Mouse (Mus musculus) layer of hippocampus, postnatal 14 days (tissue): Measurements from ENCODE around the gene Msrb1. TPM values are rescaled to one million over a fixed set of nuclear protein-coding genes. Genes with fewer than 3 reads are reported as not detected.

ENCODE experiments used
- total RNA-seq, 2 experiments: library from RNA; stranded (reverse); gene quantifications; 2 replicates each; pipeline ENCODE4 v1.2.3; 2021

Gene Msrb1
- total RNA-seq, 2 experiments from 2014 or later = 44.4 to 51.2 TPM

Other genes with a start within 250 kb of the Msrb1 start
- gene Caskin1, start 248.0 kb upstream of the Msrb1 start, total RNA-seq = 100 to 1,000 TPM; 155 to 161 TPM
- gene Traf7, start 208.7 kb upstream of the Msrb1 start, total RNA-seq = 10 to 100 TPM; 93.6 to 96.0 TPM
- gene Rab26, start 202.4 kb upstream of the Msrb1 start, total RNA-seq = 10 to 100 TPM; 60.1 to 69.3 TPM
- gene Pkd1, start 186.8 kb upstream of the Msrb1 start, total RNA-seq = 10 to 100 TPM; 71.1 to 85.9 TPM
- gene Tsc2, start 104.0 kb upstream of the Msrb1 start, total RNA-seq = 100 to 1,000 TPM; 160 to 162 TPM
- gene Nthl1, start 104.0 kb upstream of the Msrb1 start, total RNA-seq = 1 to 10 TPM; 3.9 to 5.3 TPM
- 10 to 100 TPM; 47.9 to 52.4 TPM for gene Slc9a3r2, start 86.3 kb upstream of the Msrb1 start, total RNA-seq
- 1 to 10 TPM; 3.7 to 3.9 TPM for gene Npw, start 78.2 kb upstream of the Msrb1 start, total RNA-seq
- gene Zfp598, start 67.0 kb upstream of the Msrb1 start, total RNA-seq = 10 to 100 TPM; 36.5 to 40.7 TPM
- gene Syngr3, start 46.7 kb upstream of the Msrb1 start, total RNA-seq = 100 to 1,000 TPM; 197 to 204 TPM
- 10 to 100 TPM; 18.5 to 19.8 TPM for gene Gfer, start 40.5 kb upstream of the Msrb1 start, total RNA-seq
- gene Noxo1, start 40.4 kb upstream of the Msrb1 start, total RNA-seq = 1 to 10 TPM; 2.7 to 4.4 TPM
- 10 to 100 TPM; 28.5 to 29.1 TPM for gene Tbl3, start 29.0 kb upstream of the Msrb1 start, total RNA-seq
- not detected for gene Rnf151, start 18.6 kb upstream of the Msrb1 start, total RNA-seq
- gene Rps2, start 18.5 kb upstream of the Msrb1 start, total RNA-seq = 100 to 1,000 TPM; 494 to 506 TPM
- 100 to 1,000 TPM; 186 to 200 TPM for gene Ndufb10, start 12.2 kb upstream of the Msrb1 start, total RNA-seq
- gene Rpl3l, start 8.8 kb upstream of the Msrb1 start, total RNA-seq = 1 to 10 TPM in 1 of 2 experiments, under 1 TPM in 1; 0.79 to 1.0 TPM
- gene Hs3st6, start 16.3 kb downstream of the Msrb1 start, total RNA-seq = not detected
- not detected for gene Meiob, start 67.6 kb downstream of the Msrb1 start, total RNA-seq
- 100 to 1,000 TPM; 107 to 112 TPM for gene Hagh, start 103.5 kb downstream of the Msrb1 start, total RNA-seq
- 10 to 100 TPM; 18.1 to 18.2 TPM for gene Fahd1, start 113.7 kb downstream of the Msrb1 start, total RNA-seq
- gene Igfals, start 129.4 kb downstream of the Msrb1 start, total RNA-seq = not detected
- 10 to 100 TPM; 37.7 to 43.4 TPM for gene Nubp2, start 149.7 kb downstream of the Msrb1 start, total RNA-seq
- 10 to 100 TPM; 40.9 to 41.2 TPM for gene Spsb3, start 150.0 kb downstream of the Msrb1 start, total RNA-seq
- gene Eme2, start 158.4 kb downstream of the Msrb1 start, total RNA-seq = 10 to 100 TPM; 66.9 to 83.2 TPM
- 10 to 100 TPM; 73.0 to 76.3 TPM for gene Mrps34, start 158.5 kb downstream of the Msrb1 start, total RNA-seq
- gene Nme3, start 159.9 kb downstream of the Msrb1 start, total RNA-seq = 10 to 100 TPM; 48.6 to 53.8 TPM
- 100 to 1,000 TPM; 312 to 326 TPM for gene Mapk8ip3, start 200.3 kb downstream of the Msrb1 start, total RNA-seq
- gene Jpt2, start 224.0 kb downstream of the Msrb1 start, total RNA-seq = 10 to 100 TPM; 11.2 TPM